Mouse (Mus musculus): ENCODE results near the gene March1. TPM values are rescaled to one million over a fixed set of nuclear protein-coding genes. Genes with fewer than 3 reads are reported as not detected.

The March1 gene
- polyA plus RNA-seq, 1 experiment from 2014 or later: 14.1 TPM

DNA sequence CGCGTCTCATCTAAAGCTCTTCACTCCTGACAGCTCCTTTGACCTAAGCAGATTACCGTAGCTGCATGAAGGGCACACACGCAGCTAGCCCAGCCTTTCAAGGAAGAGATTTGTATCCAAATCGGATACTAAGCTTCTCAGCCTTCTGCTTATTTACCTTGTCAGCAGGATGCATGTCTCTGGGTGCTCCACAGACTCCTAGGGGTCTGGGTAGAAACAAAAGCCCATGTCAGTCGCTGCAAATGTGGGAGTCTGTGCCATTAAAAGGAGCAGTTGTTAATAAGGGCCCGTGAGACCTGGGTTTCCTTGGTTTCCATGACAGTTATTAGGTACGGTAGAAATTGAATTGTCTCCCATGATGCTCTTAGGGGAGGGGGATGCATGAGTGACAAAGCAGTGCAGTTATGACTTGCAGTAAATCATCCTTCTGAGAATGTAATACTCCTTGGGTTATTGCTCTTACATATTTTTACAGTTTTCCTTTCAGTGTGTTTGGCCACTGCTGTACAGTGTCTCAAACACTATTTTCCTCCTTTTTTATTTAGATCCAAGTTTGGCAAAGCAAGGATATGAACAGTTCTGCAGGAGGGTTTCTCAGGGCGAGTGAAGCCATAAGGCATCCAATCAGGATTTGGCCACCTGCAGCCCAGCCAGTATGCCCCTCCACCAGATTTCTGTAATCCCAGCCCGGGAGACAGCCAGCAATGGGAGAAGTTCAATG lies 349.0 kb downstream of the March1 start:
- Histone ChIP-seq H3K9me3 (replicated peaks; ENCODE audit: control insufficient read depth, low read length) (no peaks in the 10 kb centered on the region), H3K36me3 (ENCODE audit: control insufficient read depth, insufficient read depth, low read length) (no peaks in the 10 kb centered on the region), H3K4me1 (ENCODE audit: control insufficient read depth, insufficient read depth, low read length) (peaks cover 6% of the 10 kb centered on the region; the same call in 1 of the 2 replicates), H3K4me3 (ENCODE audit: low read depth, low read length) (0 out of 2 replicates have a peak overlapping the region, but pooled peaks have one; percentile 4), H3K27me3 (replicated peaks; ENCODE audit: control insufficient read depth, insufficient read depth, low read length) (no peaks in the 10 kb centered on the region), H3K4me2 (ENCODE audit: low read length) (peak overlapping the region; percentile 35), H3K27ac (ENCODE audit: low read depth, low read length) (peak overlapping the region; percentile 31; the same call in 1 of the 2 replicates), H3K9ac (ENCODE audit: low read length) (peak overlapping the region; percentile 26; the same call in 1 of the 2 replicates)
- ATAC-seq (peak; percentile 77), DNase-seq (ENCODE audit: low spot score) (peak; percentile 47)
- WGBS: 2% methylated on average over 10 of the region's 10 CpGs

DNA sequence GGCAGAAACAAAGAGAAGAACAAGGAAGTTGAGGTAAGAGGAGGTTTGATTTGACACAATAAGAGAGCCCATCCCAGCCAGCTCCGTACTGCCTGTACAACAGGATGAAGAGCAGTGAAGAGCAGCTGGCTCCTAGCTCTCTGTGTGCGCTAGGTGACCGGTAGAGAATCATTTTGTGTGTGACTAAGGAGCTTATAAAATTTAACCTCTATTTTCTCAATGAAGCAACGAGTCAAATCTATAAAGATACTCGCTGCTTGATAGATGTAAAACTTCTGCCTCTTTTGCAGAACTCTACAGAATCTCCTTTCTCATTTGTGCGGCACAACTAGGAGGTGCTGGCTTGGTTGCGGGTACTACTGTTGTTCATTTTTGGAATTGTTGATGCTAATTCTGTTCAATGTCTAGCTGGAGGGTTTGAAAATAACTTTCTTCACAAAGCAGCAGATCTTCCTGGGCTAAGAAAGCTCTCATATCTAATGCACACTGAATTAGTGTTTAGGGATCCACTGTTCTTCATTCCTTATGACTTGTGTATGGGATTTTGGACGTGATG lies 349.6 kb downstream of the March1 start:
- Histone ChIP-seq H3K36me3 (ENCODE audit: control insufficient read depth, insufficient read depth, low read length) (no peaks in the 10 kb centered on the region), H3K9me3 (replicated peaks; ENCODE audit: control insufficient read depth, low read length) (no peaks in the 10 kb centered on the region), H3K27me3 (replicated peaks; ENCODE audit: control insufficient read depth, insufficient read depth, low read length) (no peaks in the 10 kb centered on the region), H3K4me2 (ENCODE audit: low read length) (peak overlapping the region; percentile 35), H3K4me1 (ENCODE audit: control insufficient read depth, insufficient read depth, low read length) (peaks cover 6% of the 10 kb centered on the region; the same call in 1 of the 2 replicates), H3K27ac (ENCODE audit: low read depth, low read length) (no peak overlapping the region), H3K4me3 (ENCODE audit: low read depth, low read length) (no peak overlapping the region), H3K9ac (ENCODE audit: low read length) (no peak overlapping the region)
- DNase-seq (ENCODE audit: low spot score) (peak; percentile 5), ATAC-seq (peak; percentile 44; the same call in 1 of the 2 replicates)
- 44% methylated on average over 8 of the region's 8 CpGs for WGBS

DNA sequence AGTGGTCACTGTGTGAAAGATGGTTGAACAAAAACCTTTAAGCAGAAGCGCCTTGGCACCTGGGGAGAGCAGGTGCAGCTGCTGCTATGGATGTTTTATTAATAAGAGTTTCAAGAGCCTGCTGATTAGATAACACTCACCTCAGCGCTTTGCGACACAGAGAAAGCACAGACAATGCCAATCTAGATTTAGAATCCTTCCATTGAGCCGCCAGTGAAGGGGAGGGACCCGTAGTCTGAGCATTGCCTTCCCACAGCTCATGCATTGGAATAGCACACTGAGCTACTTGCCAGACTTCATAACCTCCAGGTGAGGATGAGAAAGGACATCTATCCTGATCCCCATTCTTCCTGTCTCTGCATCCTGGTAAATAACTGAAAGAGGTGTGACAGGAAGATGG lies 359.2 kb downstream of the March1 start:
- Histone ChIP-seq H3K27ac (ENCODE audit: low read depth, low read length) (no peak overlapping the region), H3K4me1 (ENCODE audit: control insufficient read depth, insufficient read depth, low read length) (no peaks in the 10 kb centered on the region), H3K4me3 (ENCODE audit: low read depth, low read length) (no peak overlapping the region), H3K9me3 (replicated peaks; ENCODE audit: control insufficient read depth, low read length) (no peaks in the 10 kb centered on the region), H3K9ac (ENCODE audit: low read length) (no peak overlapping the region), H3K36me3 (ENCODE audit: control insufficient read depth, insufficient read depth, low read length) (no peaks in the 10 kb centered on the region), H3K27me3 (replicated peaks; ENCODE audit: control insufficient read depth, insufficient read depth, low read length) (no peaks in the 10 kb centered on the region), H3K4me2 (ENCODE audit: low read length) (no peak overlapping the region)
- WGBS: 63% methylated on average over 5 of the region's 5 CpGs
- ATAC-seq (no peak), DNase-seq (ENCODE audit: low spot score) (no peak)

DNA sequence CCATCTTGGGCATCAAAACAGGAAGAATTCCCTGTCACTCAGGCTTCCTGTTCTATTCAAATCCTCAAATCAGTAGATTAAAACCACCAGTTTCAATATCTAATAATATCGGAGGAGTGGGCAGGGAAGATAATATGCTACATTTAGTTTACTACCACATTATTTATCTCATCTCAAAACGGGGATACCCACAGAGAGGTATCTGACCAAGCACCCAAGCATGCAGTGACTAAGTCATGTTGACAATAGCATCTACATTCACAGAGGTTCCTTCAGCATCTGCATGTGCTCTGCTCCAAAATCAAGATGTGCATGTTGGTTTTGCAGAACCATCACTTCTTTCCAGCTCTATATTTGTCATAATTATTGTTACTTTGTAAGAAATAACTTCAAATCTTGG lies 364.3 kb downstream of the March1 start:
- Histone ChIP-seq H3K36me3 (ENCODE audit: control insufficient read depth, insufficient read depth, low read length) (no peaks in the 10 kb centered on the region), H3K4me2 (ENCODE audit: low read length) (no peak overlapping the region), H3K4me1 (ENCODE audit: control insufficient read depth, insufficient read depth, low read length) (no peaks in the 10 kb centered on the region), H3K27ac (ENCODE audit: low read depth, low read length) (no peak overlapping the region), H3K9ac (ENCODE audit: low read length) (no peak overlapping the region), H3K27me3 (replicated peaks; ENCODE audit: control insufficient read depth, insufficient read depth, low read length) (no peaks in the 10 kb centered on the region), H3K9me3 (replicated peaks; ENCODE audit: control insufficient read depth, low read length) (no peaks in the 10 kb centered on the region), H3K4me3 (ENCODE audit: low read depth, low read length) (no peak overlapping the region)
- no peak for ATAC-seq
- no peak for DNase-seq (ENCODE audit: low spot score)
- WGBS: 92% methylated on average over 2 of the region's 2 CpGs

DNA sequence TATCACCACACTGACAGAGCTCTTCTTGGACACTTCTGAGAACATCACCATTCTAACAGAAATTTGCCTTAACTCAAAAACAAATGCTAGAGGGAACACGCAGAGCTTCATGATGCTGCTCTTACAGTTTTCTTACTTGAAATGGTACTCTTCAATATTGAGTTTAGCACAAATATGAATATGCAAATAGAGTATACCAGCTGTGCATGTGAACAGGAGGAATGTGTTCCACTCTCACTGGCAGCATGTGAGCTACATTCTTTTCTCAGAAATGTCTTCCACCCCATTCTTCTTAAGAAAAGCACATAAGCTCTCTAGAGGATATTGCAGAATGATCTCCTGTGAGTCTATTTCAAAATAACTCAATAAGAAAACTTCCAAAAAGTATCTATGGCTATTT lies 370.0 kb downstream of the March1 start:
- Histone ChIP-seq H3K36me3 (ENCODE audit: control insufficient read depth, insufficient read depth, low read length) (no peaks in the 10 kb centered on the region), H3K9me3 (replicated peaks; ENCODE audit: control insufficient read depth, low read length) (no peaks in the 10 kb centered on the region), H3K9ac (ENCODE audit: low read length) (no peak overlapping the region), H3K4me2 (ENCODE audit: low read length) (no peak overlapping the region), H3K27ac (ENCODE audit: low read depth, low read length) (no peak overlapping the region), H3K4me3 (ENCODE audit: low read depth, low read length) (no peak overlapping the region), H3K4me1 (ENCODE audit: control insufficient read depth, insufficient read depth, low read length) (no peaks in the 10 kb centered on the region), H3K27me3 (replicated peaks; ENCODE audit: control insufficient read depth, insufficient read depth, low read length) (no peaks in the 10 kb centered on the region)
- WGBS: 83% methylated on average over 1 of the region's 1 CpGs
- ATAC-seq (no peak), DNase-seq (ENCODE audit: low spot score) (no peak)

DNA sequence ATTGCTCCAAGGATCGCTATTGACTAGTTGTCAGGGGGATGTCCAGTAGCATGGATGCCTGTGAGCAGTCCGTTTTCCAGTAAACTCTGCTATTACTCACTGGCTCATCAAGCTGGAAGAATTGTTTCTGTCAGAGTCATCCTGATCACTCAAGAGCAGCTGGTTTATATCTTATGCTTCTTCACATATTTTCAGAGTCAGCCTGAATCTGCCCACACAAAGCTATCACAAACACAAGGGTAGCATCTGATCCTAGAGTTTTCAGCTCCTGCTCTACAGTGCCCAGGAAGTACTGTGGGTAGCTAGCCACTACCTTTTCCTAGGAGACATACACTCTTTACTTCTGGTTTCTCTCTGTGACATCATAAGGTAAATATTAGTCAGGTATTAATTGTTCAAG lies 405.1 kb downstream of the March1 start:
- no peak overlapping the region for H3K4me3 ChIP-seq (ENCODE audit: low read depth, low read length)
- no peaks in the 10 kb centered on the region for H3K27me3 ChIP-seq (replicated peaks; ENCODE audit: control insufficient read depth, insufficient read depth, low read length)
- H3K4me2 ChIP-seq (ENCODE audit: low read length): no peak overlapping the region
- H3K27ac ChIP-seq (ENCODE audit: low read depth, low read length): no peak overlapping the region
- H3K4me1 ChIP-seq (ENCODE audit: control insufficient read depth, insufficient read depth, low read length): no peaks in the 10 kb centered on the region
- no peak for DNase-seq (ENCODE audit: low spot score)
- no peaks in the 10 kb centered on the region for H3K9me3 ChIP-seq (replicated peaks; ENCODE audit: control insufficient read depth, low read length)
- H3K9ac ChIP-seq (ENCODE audit: low read length): no peak overlapping the region
- no peak for ATAC-seq
- whole genome bisulfite sequencing: 87% methylated on average over 2 of the region's 2 CpGs
- no peaks in the 10 kb centered on the region for H3K36me3 ChIP-seq (ENCODE audit: control insufficient read depth, insufficient read depth, low read length)

DNA sequence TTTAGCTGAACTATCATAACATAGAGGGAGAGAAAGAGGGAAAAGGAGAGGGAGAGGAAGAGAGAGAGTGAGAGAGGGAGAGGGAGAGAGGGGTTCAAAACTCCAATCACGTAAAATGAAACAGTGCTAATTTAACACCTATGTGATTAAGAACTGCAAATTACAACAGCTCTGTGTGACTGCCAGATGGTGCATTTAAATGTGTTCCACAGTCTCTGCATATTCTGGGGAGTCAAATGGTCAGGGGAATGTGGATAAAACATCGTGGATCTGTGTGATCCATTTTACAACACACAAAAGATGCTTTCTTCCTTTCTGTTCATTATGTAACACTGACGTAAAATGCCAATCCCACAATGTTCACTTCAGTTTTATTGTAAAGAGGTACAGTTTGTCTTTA lies 416.0 kb downstream of the March1 start:
- 47% methylated on average over 3 of the region's 3 CpGs for WGBS

DNA sequence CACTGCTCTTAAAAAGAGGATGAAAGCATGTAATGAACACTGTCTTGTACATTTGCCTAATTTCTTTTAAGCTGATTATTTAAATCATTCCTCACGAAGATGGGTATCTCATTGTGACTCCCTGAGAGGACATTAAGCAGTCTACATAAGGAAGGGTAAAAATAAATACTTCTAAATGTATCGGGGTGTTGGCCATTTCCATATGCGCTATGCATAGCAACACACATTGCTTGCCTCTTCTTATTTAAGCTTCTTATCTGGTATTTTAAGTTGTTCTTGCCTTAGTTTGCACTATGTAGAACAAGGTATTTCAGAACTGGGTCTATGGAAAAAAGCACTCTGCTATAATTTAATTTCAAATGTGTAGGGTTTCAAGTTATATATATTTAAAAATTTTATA lies 416.7 kb downstream of the March1 start:
- no peaks in the 10 kb centered on the region for H3K9me3 ChIP-seq (replicated peaks; ENCODE audit: control insufficient read depth, low read length)
- H3K27ac ChIP-seq (ENCODE audit: low read depth, low read length): no peak overlapping the region
- H3K4me3 ChIP-seq (ENCODE audit: low read depth, low read length): no peak overlapping the region
- no peaks in the 10 kb centered on the region for H3K36me3 ChIP-seq (ENCODE audit: control insufficient read depth, insufficient read depth, low read length)
- ATAC-seq: no peak
- no peaks in the 10 kb centered on the region for H3K4me1 ChIP-seq (ENCODE audit: control insufficient read depth, insufficient read depth, low read length)
- 89% methylated on average over 3 of the region's 3 CpGs for WGBS
- H3K9ac ChIP-seq (ENCODE audit: low read length): no peak overlapping the region
- no peaks in the 10 kb centered on the region for H3K27me3 ChIP-seq (replicated peaks; ENCODE audit: control insufficient read depth, insufficient read depth, low read length)
- H3K4me2 ChIP-seq (ENCODE audit: low read length): no peak overlapping the region
- DNase-seq (ENCODE audit: low spot score): no peak

More for the DNA sequence above, 416.0 kb downstream of the March1 start:
- no peaks in the 10 kb centered on the region for H3K27me3 ChIP-seq (replicated peaks; ENCODE audit: control insufficient read depth, insufficient read depth, low read length)
- no peaks in the 10 kb centered on the region for H3K9me3 ChIP-seq (replicated peaks; ENCODE audit: control insufficient read depth, low read length)
- H3K4me3 ChIP-seq (ENCODE audit: low read depth, low read length): no peak overlapping the region
- no peaks in the 10 kb centered on the region for H3K36me3 ChIP-seq (ENCODE audit: control insufficient read depth, insufficient read depth, low read length)
- H3K9ac ChIP-seq (ENCODE audit: low read length): no peak overlapping the region
- DNase-seq (ENCODE audit: low spot score): peak; percentile 36
- H3K27ac ChIP-seq (ENCODE audit: low read depth, low read length): no peak overlapping the region
- no peaks in the 10 kb centered on the region for H3K4me1 ChIP-seq (ENCODE audit: control insufficient read depth, insufficient read depth, low read length)
- peak; percentile 55; the same call in 1 of the 2 replicates for ATAC-seq
- H3K4me2 ChIP-seq (ENCODE audit: low read length): no peak overlapping the region

DNA sequence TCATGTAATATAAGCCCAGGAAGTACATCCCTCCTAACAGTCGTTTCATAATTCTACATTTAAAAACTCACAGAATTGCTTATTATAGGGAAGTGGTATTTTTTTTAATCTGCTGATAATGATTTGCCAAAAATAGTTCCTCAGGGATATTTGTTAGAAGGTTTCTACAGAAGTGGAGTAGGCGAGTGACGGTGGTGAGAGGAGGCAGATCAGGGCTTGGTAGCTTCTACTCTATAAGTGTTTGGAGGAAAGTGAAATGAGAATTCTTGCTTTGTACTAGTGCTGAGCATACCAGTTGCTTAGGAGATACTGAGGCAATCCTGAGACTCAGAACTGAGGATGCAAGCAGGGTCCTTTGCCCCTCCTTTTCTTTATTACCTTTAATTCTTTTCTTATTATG lies 476.5 kb downstream of the March1 start:
- no peak overlapping the region for H3K4me2 ChIP-seq (ENCODE audit: low read length)
- H3K36me3 ChIP-seq (ENCODE audit: control insufficient read depth, insufficient read depth, low read length): no peaks in the 10 kb centered on the region
- H3K4me3 ChIP-seq (ENCODE audit: low read depth, low read length): no peak overlapping the region
- 93% methylated on average over 3 of the region's 3 CpGs for WGBS
- no peak for ATAC-seq
- no peaks in the 10 kb centered on the region for H3K4me1 ChIP-seq (ENCODE audit: control insufficient read depth, insufficient read depth, low read length)
- DNase-seq (ENCODE audit: low spot score): no peak
- no peak overlapping the region for H3K9ac ChIP-seq (ENCODE audit: low read length)
- no peaks in the 10 kb centered on the region for H3K9me3 ChIP-seq (replicated peaks; ENCODE audit: control insufficient read depth, low read length)
- no peaks in the 10 kb centered on the region for H3K27me3 ChIP-seq (replicated peaks; ENCODE audit: control insufficient read depth, insufficient read depth, low read length)
- no peak overlapping the region for H3K27ac ChIP-seq (ENCODE audit: low read depth, low read length)

All from forebrain, embryonic 14.5 days (tissue).